In the genomic region with DNA sequence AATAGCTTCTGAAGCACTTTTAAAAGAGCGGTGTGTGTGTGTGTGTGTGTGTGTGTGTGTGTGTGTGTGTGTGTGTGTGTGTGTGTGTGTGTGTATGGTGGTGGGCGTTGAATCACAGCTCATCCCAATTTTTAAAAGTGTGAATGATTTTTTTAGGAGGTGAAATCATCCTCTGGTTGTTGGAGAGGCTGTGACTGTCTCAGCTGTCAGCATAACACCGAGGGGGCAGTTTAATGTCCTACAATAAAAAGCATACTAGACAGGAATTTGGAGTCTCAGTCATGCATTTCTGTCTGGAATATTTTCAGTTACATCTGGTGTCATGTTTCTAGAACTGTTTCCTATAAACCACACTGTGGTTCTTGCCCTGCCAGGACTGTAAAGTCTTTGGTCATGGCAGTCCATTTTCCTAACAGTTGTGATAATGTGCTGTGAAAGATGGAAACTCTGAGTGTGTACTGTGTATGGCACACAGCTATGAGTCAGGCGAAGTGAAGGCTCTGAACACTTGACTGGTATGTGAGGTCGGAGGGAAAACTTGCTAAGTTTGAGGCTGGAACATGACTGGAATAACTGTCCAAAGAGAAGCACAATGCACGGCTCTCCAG, we compare ENCODE assay signal across 29 mouse cellular contexts. TPM values are rescaled to one million over a fixed set of nuclear protein-coding genes. Genes with fewer than 3 reads are reported as not detected.
DNase-seq lines count a peak whose midpoint lies in the region; ATAC-seq and TF ChIP-seq lines count a peak whose summit lies in the region.
"Had no signal": no experiment of that assay in that cellular context is flagged by ENCODE, and none has a peak within 500 bp of the region (broad histone marks: within the 10 kb centered on the region; RNA-seq: fewer than 3 reads in every experiment).

No protein-coding gene starts in this region.

- 69% methylated on average over 6 of the region's 6 CpGs for WGBS in limb, embryonic 13.5 days
- WGBS in limb, embryonic 10.5 days = 96% methylated on average over 6 of the region's 6 CpGs
- WGBS in midbrain, embryonic 14.5 days = 96% methylated on average over 6 of the region's 6 CpGs

- TF ChIP-seq EP300 in CH12.LX (IDR thresholded peaks at IDR 0.05; ENCODE audit: low read length) = peak; percentile 56; the same call in 1 of the 2 replicates

- 0 out of 2 replicates have a peak, but pooled peaks cover 2% of the 10 kb centered on the region for H3K4me1 ChIP-seq in limb, embryonic 13.5 days
- H3K4me1 ChIP-seq in limb, embryonic 10.5 days = no peaks in the 10 kb centered on the region
- peaks cover 0 to 35% of the 10 kb centered on the region in 2 experiments; a peak in 2 of 4 replicates for H3K4me1 ChIP-seq in CH12.LX (ENCODE audit: control insufficient read depth in 1 of 2, insufficient read depth in 2 of 2)
- H3K4me1 ChIP-seq in embryonic fibroblast, embryonic 13.5 days (ENCODE audit: control insufficient read depth, insufficient read depth, low read length) = peaks cover 3% of the 10 kb centered on the region; the same call in 1 of the 2 replicates
- no peaks in the 10 kb centered on the region for H3K4me1 ChIP-seq in midbrain, embryonic 14.5 days (ENCODE audit: control insufficient read depth, insufficient read depth, low read length)
- H3K4me1 ChIP-seq: embryonic facial prominence, embryonic 12.5 days; forebrain, embryonic 13.5 days; kidney, embryonic 15.5 days; liver, embryonic 15.5 days; lung, embryonic 15.5 days; neural tube, embryonic 12.5 days; stomach, embryonic 15.5 days had no signal

- TF ChIP-seq CTCF in CH12.LX (conservative IDR thresholded peaks at IDR 0.05 in 1 of 2, IDR thresholded peaks at IDR 0.05 in 1 of 2; ENCODE audit: low read depth in 2 of 2, low read length in 2 of 2) = no peak
- TF ChIP-seq CTCF in embryonic fibroblast, embryonic 13.5 days (IDR thresholded peaks at IDR 0.05; ENCODE audit: borderline replicate concordance, insufficient read depth, low read length) = no peak

- no peak overlapping the region for H3K4me3 ChIP-seq in limb, embryonic 13.5 days
- no peak overlapping the region for H3K4me3 ChIP-seq in limb, embryonic 10.5 days
- no peak overlapping the region for H3K4me3 ChIP-seq in CH12.LX (replicated peaks in 1 of 3; ENCODE audit: low read depth in 2 of 3, low read length in 2 of 3, poor library complexity in 1 of 3)
- H3K4me3 ChIP-seq in embryonic fibroblast, embryonic 13.5 days (ENCODE audit: insufficient read depth, low read length) = no peak overlapping the region
- no peak overlapping the region for H3K4me3 ChIP-seq in midbrain, embryonic 14.5 days (replicated peaks; ENCODE audit: low read depth, low read length)
- H3K4me3 ChIP-seq: embryonic facial prominence, embryonic 12.5 days; forebrain, embryonic 13.5 days; kidney, embryonic 15.5 days; layer of hippocampus, adult 2 months; liver, embryonic 15.5 days; lung, embryonic 15.5 days; neural tube, embryonic 12.5 days; stomach, embryonic 15.5 days had no signal

- H3K4me2 ChIP-seq in limb, embryonic 13.5 days (replicated peaks) = no peak overlapping the region
- no peak overlapping the region for H3K4me2 ChIP-seq in CH12.LX (ENCODE audit: insufficient read depth, low read depth, poor library complexity, severe bottlenecking)
- no peak overlapping the region for H3K4me2 ChIP-seq in midbrain, embryonic 14.5 days (ENCODE audit: low read length)
- H3K4me2 ChIP-seq: embryonic facial prominence, embryonic 12.5 days; forebrain, embryonic 13.5 days; heart, embryonic 11.5 days; hindbrain, embryonic 14.5 days; kidney, embryonic 15.5 days; liver, embryonic 15.5 days; lung, embryonic 15.5 days; neural tube, embryonic 12.5 days; stomach, embryonic 15.5 days had no signal

- H3K9ac ChIP-seq in limb, embryonic 13.5 days = no peak overlapping the region
- no peak overlapping the region for H3K9ac ChIP-seq in CH12.LX (ENCODE audit: insufficient read depth, low read depth)
- no peak overlapping the region for H3K9ac ChIP-seq in midbrain, embryonic 14.5 days (replicated peaks; ENCODE audit: low read length)
- H3K9ac ChIP-seq: embryonic facial prominence, embryonic 12.5 days; forebrain, embryonic 13.5 days; hindbrain, embryonic 14.5 days; kidney, embryonic 15.5 days; liver, embryonic 15.5 days; lung, embryonic 15.5 days; neural tube, embryonic 12.5 days; stomach, embryonic 15.5 days had no signal

- peak; percentile 71; the same call in 1 of the 2 replicates for ATAC-seq in limb, embryonic 13.5 days (ENCODE audit: low FRiP score, low read depth)
- no peak for ATAC-seq in midbrain, embryonic 14.5 days (ENCODE audit: low FRiP score, low TSS enrichment)
- ATAC-seq: forebrain, embryonic 13.5 days; midbrain, embryonic 16.5 days had no signal

- peaks cover 69% of the 10 kb centered on the region for H3K36me3 ChIP-seq in limb, embryonic 13.5 days
- peaks cover 77% of the 10 kb centered on the region for H3K36me3 ChIP-seq in limb, embryonic 10.5 days
- peaks cover 43 to 80% of the 10 kb centered on the region in 2 experiments for H3K36me3 ChIP-seq in CH12.LX (replicated peaks in 1 of 2; ENCODE audit: control insufficient read depth in 1 of 2, insufficient read depth in 1 of 2, low read length in 1 of 2)
- H3K36me3 ChIP-seq in midbrain, embryonic 14.5 days (ENCODE audit: control insufficient read depth, insufficient read depth, low read length) = peaks cover 58% of the 10 kb centered on the region

- H3K9me3 ChIP-seq in limb, embryonic 13.5 days = no peaks in the 10 kb centered on the region
- H3K9me3 ChIP-seq in limb, embryonic 10.5 days (replicated peaks) = no peaks in the 10 kb centered on the region
- no peaks in the 10 kb centered on the region for H3K9me3 ChIP-seq in CH12.LX (replicated peaks; ENCODE audit: low read length)
- H3K9me3 ChIP-seq in midbrain, embryonic 14.5 days (ENCODE audit: control insufficient read depth, low read length) = no peaks in the 10 kb centered on the region
- H3K9me3 ChIP-seq: embryonic facial prominence, embryonic 12.5 days; forebrain, embryonic 13.5 days; G1E; kidney, embryonic 15.5 days; liver, embryonic 15.5 days; lung, embryonic 15.5 days; neural tube, embryonic 12.5 days; stomach, embryonic 15.5 days had no signal

- H3K27ac ChIP-seq in limb, embryonic 13.5 days = no peak overlapping the region; the same call in 1 of the 2 replicates
- no peak overlapping the region for H3K27ac ChIP-seq in limb, embryonic 10.5 days
- no peak overlapping the region for H3K27ac ChIP-seq in CH12.LX (ENCODE audit: insufficient read depth, low read depth)
- H3K27ac ChIP-seq in embryonic fibroblast, embryonic 13.5 days (ENCODE audit: insufficient read depth, low read length) = peak overlapping the region; percentile 92
- H3K27ac ChIP-seq in midbrain, embryonic 14.5 days (replicated peaks; ENCODE audit: low read depth, low read length) = no peak overlapping the region
- H3K27ac ChIP-seq: embryonic facial prominence, embryonic 12.5 days; forebrain, embryonic 13.5 days; hindbrain, embryonic 14.5 days; kidney, embryonic 15.5 days; layer of hippocampus, adult 2 months; liver, embryonic 15.5 days; lung, embryonic 15.5 days; macrophage; neural tube, embryonic 12.5 days; stomach, embryonic 15.5 days had no signal

- DNase-seq in limb, embryonic 10.5 days (ENCODE audit: low spot score) = no peak
- DNase-seq in 3T3-L1 (ENCODE audit: low read depth, low spot score) (peak; percentile 80), CH12.LX (ENCODE audit: extremely low read depth) (peak; percentile 48)
- DNase-seq in kidney, adult 8-10 months = no peak
- DNase-seq in midbrain, embryonic 14.5 days = no peak
- no peak for DNase-seq in layer of hippocampus, postnatal 25 days (ENCODE audit: extremely low spot score in 1 of 2, low spot score in 1 of 2)
- DNase-seq: adrenal gland, postnatal 36 days; cerebellum, adult 8-10 months; cerebellum, postnatal 36 days; gastrocnemius, postnatal 25 days; heart, adult 18-20 months; heart, postnatal 4 days; kidney, adult 11 months; kidney, postnatal 25 days had no signal

- no peaks in the 10 kb centered on the region for H3K27me3 ChIP-seq in limb, embryonic 13.5 days
- no peaks in the 10 kb centered on the region for H3K27me3 ChIP-seq in limb, embryonic 10.5 days (ENCODE audit: low read depth, poor library complexity, severe bottlenecking)
- no peaks in the 10 kb centered on the region for H3K27me3 ChIP-seq in CH12.LX (replicated peaks)
- H3K27me3 ChIP-seq in midbrain, embryonic 14.5 days (ENCODE audit: control insufficient read depth, insufficient read depth, low read length) = no peaks in the 10 kb centered on the region
- H3K27me3 ChIP-seq: embryonic facial prominence, embryonic 12.5 days; forebrain, embryonic 13.5 days; kidney, embryonic 15.5 days; liver, embryonic 15.5 days; lung, embryonic 15.5 days; neural tube, embryonic 12.5 days; stomach, embryonic 15.5 days had no signal

- in situ Hi-C loops in CH12.LX (cut with MboI; ENCODE audit: low pct_ligation_motif_present, low pct_unique_long_range_greater_than_20kb, low sequenced_read_pairs) = loop anchor here (5.0 kb wide), 1 partner anchor 49 kb away; no protein-coding TSS in a partner anchor

- H3K79me2 ChIP-seq in CH12.LX (replicated peaks; ENCODE audit: control insufficient read depth, extremely low read depth, insufficient read depth, poor library complexity, severe bottlenecking) = peaks cover 6% of the 10 kb centered on the region; the same call in 1 of the 2 replicates

- dilution Hi-C loops in CH12.LX (cut with MboI; ENCODE audit: extremely low pct_ligation_motif_present, extremely low pct_unique_long_range_greater_than_20kb, low sequenced_read_pairs) = no loop called here

- TF ChIP-seq POLR2A in CH12.LX (IDR thresholded peaks at IDR 0.05; ENCODE audit: low read depth, low read length) = no peak
- TF ChIP-seq POLR2A in embryonic fibroblast, embryonic 13.5 days (IDR thresholded peaks at IDR 0.05; ENCODE audit: low read depth, low read length) = no peak

- no peak for TF ChIP-seq RAD21 in CH12.LX (IDR thresholded peaks at IDR 0.05; ENCODE audit: low read depth, low read length)

RNA-seq across cellular contexts. Expression of a gene that starts 8.5 kb away (rescaled TPM):
- polyA plus RNA-seq in limb, embryonic 13.5 days (2015; fragmentation: Nextera tagmentation; extraction: Ambion mirVana) = 25.8 and 26.7 TPM in 2 replicates
- 36.5 and 43.5 TPM in 2 replicates for polyA plus RNA-seq in limb, embryonic 10.5 days (2016; fragmentation: Nextera tagmentation; extraction: Ambion mirVana)
- total RNA-seq in CH12.LX (2012; rRNA removed) = 25.8 and 33.0 TPM in 2 replicates
- total RNA-seq in CH12.LX (2014; rRNA removed) = 44.3 and 45.7 TPM in 2 replicates
- polyA plus RNA-seq in CH12.LX (2012; ENCODE audit: insufficient read length, low read depth) = 59.4 and 60.7 TPM in 2 replicates
- polyA plus RNA-seq in embryonic fibroblast, embryonic 13.5 days (2011; ENCODE audit: insufficient read length, low read depth, missing spikeins) = 13.7 and 15.7 TPM in 2 replicates
- 35.9 and 36.1 TPM in 2 replicates for polyA plus RNA-seq in midbrain, embryonic 14.5 days (2014; fragmentation: Nextera tagmentation; extraction: Ambion mirVana)
- total RNA-seq in layer of hippocampus, postnatal 25 days (2021) = 10 to 100 TPM; 25.7 to 26.4 TPM

RNA-seq across cellular contexts. Expression of a gene that starts 8.5 kb away (rescaled TPM):
- 67.9 and 71.4 TPM in 2 replicates for polyA plus RNA-seq in limb, embryonic 13.5 days (2015; fragmentation: Nextera tagmentation; extraction: Ambion mirVana)
- polyA plus RNA-seq in limb, embryonic 10.5 days (2016; fragmentation: Nextera tagmentation; extraction: Ambion mirVana) = 86.2 and 95.9 TPM in 2 replicates
- total RNA-seq in CH12.LX (2012; rRNA removed) (133 and 140 TPM in 2 replicates), CH12.LX (2014; rRNA removed) (119 and 129 TPM in 2 replicates)
- 78.0 and 88.0 TPM in 2 replicates for polyA plus RNA-seq in CH12.LX (2012; ENCODE audit: insufficient read length, low read depth)
- polyA plus RNA-seq in embryonic fibroblast, embryonic 13.5 days (2011; ENCODE audit: insufficient read length, low read depth, missing spikeins) = 84.9 and 88.8 TPM in 2 replicates
- polyA plus RNA-seq in midbrain, embryonic 14.5 days (2014; fragmentation: Nextera tagmentation; extraction: Ambion mirVana) = 59.2 and 77.2 TPM in 2 replicates
- total RNA-seq in layer of hippocampus, postnatal 25 days (2021) = 10 to 100 TPM; 48.2 to 48.8 TPM

RNA-seq across cellular contexts. Expression of a gene that starts 36.1 kb away (rescaled TPM):
- 56.2 and 57.2 TPM in 2 replicates for polyA plus RNA-seq in limb, embryonic 13.5 days (2015; fragmentation: Nextera tagmentation; extraction: Ambion mirVana)
- 35.7 and 46.6 TPM in 2 replicates for polyA plus RNA-seq in limb, embryonic 10.5 days (2016; fragmentation: Nextera tagmentation; extraction: Ambion mirVana)
- 15.4 and 15.9 TPM in 2 replicates for total RNA-seq in CH12.LX (2012; rRNA removed)
- 16.5 and 16.8 TPM in 2 replicates for total RNA-seq in CH12.LX (2014; rRNA removed)
- polyA plus RNA-seq in CH12.LX (2012; ENCODE audit: insufficient read length, low read depth) = 7.4 and 7.8 TPM in 2 replicates
- polyA plus RNA-seq in embryonic fibroblast, embryonic 13.5 days (2011; ENCODE audit: insufficient read length, low read depth, missing spikeins) = 31.1 and 36.4 TPM in 2 replicates
- 5.6 and 8.4 TPM in 2 replicates for polyA plus RNA-seq in midbrain, embryonic 14.5 days (2014; fragmentation: Nextera tagmentation; extraction: Ambion mirVana)
- 1 to 10 TPM; 4.4 to 5.4 TPM for total RNA-seq in layer of hippocampus, postnatal 25 days (2021)

Comparison
In these comparisons a context has a peak if more than half of its experiments do, and no peak if none do; other contexts are left out.
1. DNase-seq: peak in 3T3-L1 (single experiment) and CH12.LX (single experiment); none in limb, embryonic 10.5 days (single experiment), kidney, adult 8-10 months (0 of 2), midbrain, embryonic 14.5 days (single experiment) and layer of hippocampus, postnatal 25 days (0 of 2).